Mouse (Mus musculus): Measurements from ENCODE around the gene Zfp446. TPM values are rescaled to one million over a fixed set of nuclear protein-coding genes. Genes with fewer than 3 reads are reported as not detected.
A peak's percentile ranks its signal among the peaks of the same experiment; 100 is the strongest.

The Zfp446 gene
- polyA plus RNA-seq, 1 experiment, result 1.7 TPM

GRCm38 (mm10) chr7:12966104-12966845, 11.4 kb upstream of the Zfp446 start:
- TF ChIP-seq TCF3 (IDR thresholded peaks at IDR 0.05; ENCODE audit: insufficient read length, low read depth) (no peak), CEBPB (IDR thresholded peaks at IDR 0.05; ENCODE audit: insufficient read depth, poor library complexity, severe bottlenecking) (no peak), TCF12 (IDR thresholded peaks at IDR 0.05; ENCODE audit: insufficient read depth, poor library complexity, severe bottlenecking) (no peak), POLR2A (IDR thresholded peaks at IDR 0.05; ENCODE audit: insufficient read length, low read depth) (no peak), USF1 (IDR thresholded peaks at IDR 0.05; ENCODE audit: low read depth) (no peak), SRF (IDR thresholded peaks at IDR 0.05; ENCODE audit: control insufficient read depth, insufficient read length, low read depth) (no peak), MYOG (IDR thresholded peaks at IDR 0.05; ENCODE audit: control insufficient read depth in 1 of 3, insufficient read depth in 1 of 3, insufficient read length in 2 of 3, low read depth in 2 of 3) (no peak), POLR2AphosphoS2 (IDR thresholded peaks at IDR 0.05; ENCODE audit: insufficient read length, low read depth) (no peak)
- no peaks in the 10 kb centered on the region for H3K27me3 ChIP-seq (ENCODE audit: control insufficient read depth, insufficient read depth, insufficient read length)
- peak overlapping the region; percentile 9 for H3ac ChIP-seq (ENCODE audit: control insufficient read depth, insufficient read length)
- no peaks in the 10 kb centered on the region for H3K36me3 ChIP-seq (ENCODE audit: control insufficient read depth, insufficient read depth)
- peak overlapping the region; percentile 96 for H3K4me2 ChIP-seq (ENCODE audit: low read depth)
- peak overlapping the region; percentile 88 for H3K4me3 ChIP-seq
- peaks cover 5% of the 10 kb centered on the region for H3K79me2 ChIP-seq (ENCODE audit: control insufficient read depth, insufficient read depth)

GRCm38 (mm10) chr7:12970906-12971305, 6.7 kb upstream of the Zfp446 start:
- H3ac ChIP-seq (ENCODE audit: control insufficient read depth, insufficient read length), result no peak overlapping the region
- H3K27me3 ChIP-seq (ENCODE audit: control insufficient read depth, insufficient read depth, insufficient read length), result no peaks in the 10 kb centered on the region
- H3K4me3 ChIP-seq, result no peak overlapping the region
- H3K36me3 ChIP-seq (ENCODE audit: control insufficient read depth, insufficient read depth), result no peaks in the 10 kb centered on the region
- H3K4me2 ChIP-seq (ENCODE audit: low read depth), result no peak overlapping the region
- TF ChIP-seq USF1 (IDR thresholded peaks at IDR 0.05; ENCODE audit: low read depth) (no peak), SRF (IDR thresholded peaks at IDR 0.05; ENCODE audit: control insufficient read depth, insufficient read length, low read depth) (no peak), REST (IDR thresholded peaks at IDR 0.05; ENCODE audit: insufficient read depth, insufficient read length) (no peak), MYOG (IDR thresholded peaks at IDR 0.05; ENCODE audit: control insufficient read depth in 1 of 3, insufficient read depth in 1 of 3, insufficient read length in 2 of 3, low read depth in 2 of 3) (no peak), TCF12 (IDR thresholded peaks at IDR 0.05; ENCODE audit: insufficient read depth, poor library complexity, severe bottlenecking) (no peak), CEBPB (IDR thresholded peaks at IDR 0.05; ENCODE audit: insufficient read depth, poor library complexity, severe bottlenecking) (no peak), MAX (IDR thresholded peaks at IDR 0.05; ENCODE audit: low read depth) (no peak), TCF3 (IDR thresholded peaks at IDR 0.05; ENCODE audit: insufficient read length, low read depth) (no peak), POLR2AphosphoS2 (IDR thresholded peaks at IDR 0.05; ENCODE audit: insufficient read length, low read depth) (no peak), E2F4 (IDR thresholded peaks at IDR 0.05; ENCODE audit: insufficient read depth) (no peak), POLR2A (IDR thresholded peaks at IDR 0.05; ENCODE audit: insufficient read length, low read depth) (no peak), MYOD1 (IDR thresholded peaks at IDR 0.05; ENCODE audit: control insufficient read depth in 1 of 3, insufficient read length in 2 of 3, low read depth in 2 of 3) (no peak)
- H3K79me2 ChIP-seq (ENCODE audit: control insufficient read depth, insufficient read depth), result peaks cover 5% of the 10 kb centered on the region

GRCm38 (mm10) chr7:12978931-12979722, 1.5 kb downstream of the Zfp446 start:
- no peaks in the 10 kb centered on the region for H3K36me3 ChIP-seq (ENCODE audit: control insufficient read depth, insufficient read depth)
- no peak for TF ChIP-seq MYOD1 (IDR thresholded peaks at IDR 0.05; ENCODE audit: control insufficient read depth in 1 of 3, insufficient read length in 2 of 3, low read depth in 2 of 3)
- no peak for TF ChIP-seq TCF3 (IDR thresholded peaks at IDR 0.05; ENCODE audit: insufficient read length, low read depth)
- TF ChIP-seq TCF12 (IDR thresholded peaks at IDR 0.05; ENCODE audit: insufficient read depth, poor library complexity, severe bottlenecking), result no peak
- TF ChIP-seq MYOG (IDR thresholded peaks at IDR 0.05; ENCODE audit: control insufficient read depth in 1 of 3, insufficient read depth in 1 of 3, insufficient read length in 2 of 3, low read depth in 2 of 3), result no peak
- TF ChIP-seq REST (IDR thresholded peaks at IDR 0.05; ENCODE audit: insufficient read depth, insufficient read length), result no peak
- TF ChIP-seq POLR2AphosphoS2 (IDR thresholded peaks at IDR 0.05; ENCODE audit: insufficient read length, low read depth), result no peak
- TF ChIP-seq E2F4 (IDR thresholded peaks at IDR 0.05; ENCODE audit: insufficient read depth), result no peak
- no peak for TF ChIP-seq MAX (IDR thresholded peaks at IDR 0.05; ENCODE audit: low read depth)
- TF ChIP-seq POLR2A (IDR thresholded peaks at IDR 0.05; ENCODE audit: insufficient read length, low read depth), result no peak
- no peak for TF ChIP-seq SRF (IDR thresholded peaks at IDR 0.05; ENCODE audit: control insufficient read depth, insufficient read length, low read depth)
- TF ChIP-seq USF1 (IDR thresholded peaks at IDR 0.05; ENCODE audit: low read depth), result no peak
- no peak for TF ChIP-seq CEBPB (IDR thresholded peaks at IDR 0.05; ENCODE audit: insufficient read depth, poor library complexity, severe bottlenecking)
- peak overlapping the region; percentile 66 for H3K4me3 ChIP-seq
- H3ac ChIP-seq (ENCODE audit: control insufficient read depth, insufficient read length), result no peak overlapping the region
- peak overlapping the region; percentile 99 for H3K4me2 ChIP-seq (ENCODE audit: low read depth)
- H3K79me2 ChIP-seq (ENCODE audit: control insufficient read depth, insufficient read depth), result no peaks in the 10 kb centered on the region
- no peaks in the 10 kb centered on the region for H3K27me3 ChIP-seq (ENCODE audit: control insufficient read depth, insufficient read depth, insufficient read length)

GRCm38 (mm10) chr7:12979776-12980175, 2.1 kb downstream of the Zfp446 start:
- Histone ChIP-seq H3K27me3 (ENCODE audit: control insufficient read depth, insufficient read depth, insufficient read length) (no peaks in the 10 kb centered on the region), H3K36me3 (ENCODE audit: control insufficient read depth, insufficient read depth) (no peaks in the 10 kb centered on the region), H3ac (ENCODE audit: control insufficient read depth, insufficient read length) (no peak overlapping the region), H3K79me2 (ENCODE audit: control insufficient read depth, insufficient read depth) (no peaks in the 10 kb centered on the region), H3K4me3 (no peak overlapping the region), H3K4me2 (ENCODE audit: low read depth) (no peak overlapping the region)
- TF ChIP-seq POLR2A (IDR thresholded peaks at IDR 0.05; ENCODE audit: insufficient read length, low read depth) (no peak), E2F4 (IDR thresholded peaks at IDR 0.05; ENCODE audit: insufficient read depth) (no peak), MYOD1 (IDR thresholded peaks at IDR 0.05; ENCODE audit: control insufficient read depth in 1 of 3, insufficient read length in 2 of 3, low read depth in 2 of 3) (no peak), CEBPB (IDR thresholded peaks at IDR 0.05; ENCODE audit: insufficient read depth, poor library complexity, severe bottlenecking) (no peak), USF1 (IDR thresholded peaks at IDR 0.05; ENCODE audit: low read depth) (no peak), TCF12 (IDR thresholded peaks at IDR 0.05; ENCODE audit: insufficient read depth, poor library complexity, severe bottlenecking) (no peak), POLR2AphosphoS2 (IDR thresholded peaks at IDR 0.05; ENCODE audit: insufficient read length, low read depth) (no peak), SRF (IDR thresholded peaks at IDR 0.05; ENCODE audit: control insufficient read depth, insufficient read length, low read depth) (no peak), MYOG (IDR thresholded peaks at IDR 0.05; ENCODE audit: control insufficient read depth in 1 of 3, insufficient read depth in 1 of 3, insufficient read length in 2 of 3, low read depth in 2 of 3) (no peak), MAX (IDR thresholded peaks at IDR 0.05; ENCODE audit: low read depth) (no peak), TCF3 (IDR thresholded peaks at IDR 0.05; ENCODE audit: insufficient read length, low read depth) (no peak), REST (IDR thresholded peaks at IDR 0.05; ENCODE audit: insufficient read depth, insufficient read length) (no peak)

All from myocyte (in vitro differentiated cells).